Mouse (Mus musculus) left cerebral cortex, postnatal 10 days (tissue): Measurements from ENCODE around the gene Gm49398. TPM values are rescaled to one million over a fixed set of nuclear protein-coding genes. Genes with fewer than 3 reads are reported as not detected.

Experiments
- DNase-seq, 2 experiments: peaks; one replicate each; pipeline ENCODE4 v3.0.0; 2021 to 2022; ENCODE audit warnings: low spot score in 2 of 2, mixed read lengths in 1 of 2; ENCODE audit errors: extremely low spot score in 1 of 2
- intact Hi-C: fragments of 180-260 bp; cut with DNase I; formaldehyde crosslinking; loops from one replicate; pipeline ENCODE4 v1.15.1; 2025
- microRNA-seq: library from miRNA; unstranded; fragments of <30 nt; microRNA quantifications from one replicate; pipeline ENCODE4 v1.2.0, GENCODE M21; 2022
- total RNA-seq, 2 experiments: library from RNA; stranded (reverse); gene quantifications; 2 replicates each; pipeline ENCODE4 v1.2.3; 2021

Gene Gm49398
- total RNA-seq: not detected

- intact Hi-C loops: no loop called here
- DNase-seq: no peak
These were observed at the start of gene Gm49398 for GRCm38 (mm10) chr13:61288739-61289138. Gene Gm49398 (minus strand): TSS chr13:61288839.

DNA sequence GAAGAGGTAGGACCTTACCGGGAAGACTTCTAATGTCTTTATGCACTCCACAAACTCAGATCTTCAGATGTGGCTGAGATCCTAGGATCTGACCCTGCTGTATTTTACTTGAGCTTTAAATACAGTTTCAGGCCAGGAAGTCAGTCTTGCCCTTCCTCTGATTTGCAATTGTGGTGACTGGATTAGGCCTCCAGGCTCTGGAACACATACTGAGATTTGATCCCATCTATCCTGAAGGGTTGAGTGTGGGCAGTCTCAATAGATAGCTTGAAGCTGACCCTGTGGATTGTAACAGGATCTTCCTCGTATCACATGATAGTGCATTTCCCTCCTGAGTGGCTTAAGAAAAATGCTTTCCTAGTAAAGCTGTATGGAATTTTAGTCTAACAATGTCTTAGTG, 33.4 kb downstream of the Gm49398 start, which contains the start of gene Cts8:
Gene Cts8, minus strand, starts transcription at position 101 of the 400 bp plus-strand sequence.
- intact Hi-C loops: no loop called here

GRCm38 (mm10) chr13:61241076-61241947, 47.3 kb downstream of the Gm49398 start:
- intact Hi-C loops: loop anchor here (5.0 kb wide), 1 partner anchor 484 kb away; no protein-coding TSS in a partner anchor

More for the DNA sequence above, 33.4 kb downstream of the Gm49398 start, which contains the start of gene Cts8:
- no peak for DNase-seq

GRCm38 (mm10) chr13:61203310-61203709, 85.3 kb downstream of the Gm49398 start, which contains the start of gene Cts6:
Gene Cts6 (minus strand): TSS chr13:61203410.
- intact Hi-C loops: no loop called here
- no peak for DNase-seq

More at GRCm38 (mm10) chr13:61241076-61241947, 47.3 kb downstream of the Gm49398 start:
- peak; percentile 1 to 47 for DNase-seq

Small RNA genes within 50 kb of the gene (microRNA-seq; reads per million reads assigned to microRNA genes)
- not detected for gene Gm27704

Other genes starting within 250 kb of the Gm49398 start
- not detected for gene Ctsq, start 248.2 kb downstream of the Gm49398 start, total RNA-seq
- gene Ctsr, start 124.6 kb downstream of the Gm49398 start, total RNA-seq: not detected
- gene Cts6, start 85.4 kb downstream of the Gm49398 start, total RNA-seq: not detected
- gene Cts8, start 33.5 kb downstream of the Gm49398 start, total RNA-seq: not detected
- not detected for gene Cts7, start 69.4 kb upstream of the Gm49398 start, total RNA-seq